Mouse (Mus musculus) frontal cortex, adult 2 months (tissue): Measurements from ENCODE around the gene Srek1. TPM values are rescaled to one million over a fixed set of nuclear protein-coding genes. Genes with fewer than 3 reads are reported as not detected.

Experiments
- DNase-seq, 2 experiments: peaks; one replicate each; pipeline ENCODE4 v3.0.0; 2022; ENCODE audit warnings: low spot score in 1 of 2; ENCODE audit errors: extremely low spot score in 1 of 2
- polyA plus RNA-seq: library from polyadenylated mRNA; depleted of rRNA; stranded (reverse); fragments of >200 nt; gene quantifications from 2 replicates; pipeline ENCODE4 v1.2.3, GENCODE M21; 2012; rRNA removed

Gene Srek1
- 82.7 and 91.5 TPM in 2 replicates for polyA plus RNA-seq

GRCm38 (mm10) chr13:103774119-103774757 is at the start of gene Srek1:
TSS of gene Srek1 (minus strand) at chr13:103774608.
- peak; percentile 84 to 96 for DNase-seq

DNA sequence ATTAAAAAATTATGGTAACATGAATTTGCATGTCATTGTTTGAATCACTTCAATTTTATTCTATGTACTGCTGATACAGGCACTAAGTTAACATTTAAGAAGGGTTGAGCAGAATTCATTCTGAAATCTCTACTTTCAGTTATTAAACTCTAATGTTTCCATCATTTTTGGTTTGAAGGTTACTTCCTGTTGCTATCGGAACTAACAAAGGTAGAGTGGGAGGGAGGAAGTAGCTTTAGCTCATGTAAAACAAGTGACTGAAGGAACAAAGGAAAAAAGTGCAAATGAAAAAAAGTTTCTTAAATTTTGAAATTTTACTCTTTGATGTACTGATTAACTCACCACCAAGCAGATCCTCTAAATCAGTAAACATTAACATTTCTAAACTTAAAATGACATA is 47.9 kb upstream of the Srek1 start:
- DNase-seq = no peak

GRCm38 (mm10) chr13:103819377-103819776 is 45.0 kb upstream of the Srek1 start:
- no peak for DNase-seq

- DNase-seq = no peak
Observed at GRCm38 (mm10) chr13:103817935-103818334, 43.5 kb upstream of the Srek1 start.

DNA sequence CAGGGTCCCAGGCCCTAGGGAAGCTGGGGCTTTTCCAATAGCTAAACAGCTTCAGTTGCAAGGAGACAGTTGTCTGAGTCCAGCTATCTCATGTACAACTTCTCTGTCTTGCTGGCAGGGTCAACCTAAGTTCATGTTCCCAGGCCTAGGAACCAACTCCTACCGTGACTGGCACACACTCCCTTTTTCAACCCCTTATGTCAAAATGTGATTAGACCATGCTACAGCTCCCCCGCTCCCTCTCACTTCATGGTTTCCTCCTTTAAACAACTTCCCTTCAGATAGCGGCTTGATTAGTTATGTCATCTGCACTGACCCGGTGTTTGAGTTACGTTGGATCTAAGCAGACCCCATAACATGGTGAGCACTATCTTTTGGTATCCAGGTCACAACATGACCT is 33.1 kb upstream of the Srek1 start:
- DNase-seq = no peak

DNA sequence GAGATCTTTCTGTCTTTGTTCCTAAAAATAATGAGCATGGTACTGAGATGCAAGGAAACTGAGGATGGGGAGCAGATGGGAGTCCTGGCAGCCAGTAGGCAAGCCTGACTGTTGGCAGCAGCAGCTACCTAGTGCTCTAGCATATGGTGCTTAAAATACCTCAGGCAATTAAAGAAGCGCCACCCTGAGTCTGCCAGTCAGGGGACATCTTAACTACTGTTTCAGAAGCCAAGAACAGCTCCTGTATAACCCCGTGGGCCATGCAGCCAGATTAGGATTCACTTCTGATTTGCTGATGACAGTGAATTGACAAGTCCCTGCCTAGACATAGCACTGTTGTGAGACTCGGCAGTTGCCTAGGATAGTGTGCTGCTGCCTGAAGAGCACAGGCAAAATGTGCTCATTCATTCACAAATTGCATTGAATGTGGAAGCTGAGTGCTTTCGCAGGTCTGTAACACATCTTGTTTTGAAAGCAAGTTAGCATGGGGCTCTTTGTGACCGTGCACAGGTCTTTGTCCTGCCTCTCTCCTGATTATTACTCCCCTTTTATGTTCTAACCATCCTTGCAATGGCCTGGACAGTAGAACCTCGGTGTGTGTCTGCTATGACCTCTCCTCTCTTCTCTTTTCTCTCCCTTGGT is 31.9 kb upstream of the Srek1 start:
- peak; percentile 69 to 76 for DNase-seq

GRCm38 (mm10) chr13:103803721-103804120 is 29.3 kb upstream of the Srek1 start:
- no peak for DNase-seq

- no peak for DNase-seq
Observed at GRCm38 (mm10) chr13:103801021-103801420, 26.6 kb upstream of the Srek1 start.

- no peak for DNase-seq
Observed at GRCm38 (mm10) chr13:103794688-103795543, 20.5 kb upstream of the Srek1 start.

DNA sequence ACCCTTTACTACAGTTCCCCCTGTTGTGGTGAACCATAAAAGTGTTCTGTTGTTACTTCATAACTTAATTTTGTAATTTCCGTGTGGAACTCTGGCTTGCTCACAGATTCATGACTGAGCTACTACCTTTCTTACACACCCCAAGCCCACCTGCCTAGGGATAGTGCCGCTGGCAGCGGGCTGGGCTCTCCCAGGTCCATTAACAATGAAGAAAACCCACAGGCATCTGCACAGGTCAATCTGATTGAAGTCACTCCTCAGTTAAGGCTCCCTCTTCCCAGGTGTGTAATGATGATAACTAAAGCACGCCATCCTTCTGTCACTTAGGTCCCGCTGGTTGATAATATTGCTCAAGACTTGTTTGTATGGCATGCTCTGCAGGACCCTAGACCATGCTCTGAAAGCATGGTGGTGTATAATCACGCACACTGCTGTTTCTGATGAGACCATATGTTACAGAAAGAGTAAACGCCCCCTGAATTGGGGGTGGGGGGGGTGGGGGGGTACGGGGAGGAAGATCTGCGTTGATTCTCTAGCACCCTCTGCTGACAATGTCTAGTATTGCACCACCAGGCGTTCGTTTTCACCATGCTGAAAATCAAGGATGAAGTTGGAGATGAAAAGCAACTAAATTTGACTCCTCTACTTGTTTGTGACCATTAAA is 5.6 kb upstream of the Srek1 start:
- peak in 1 of 2 experiments; percentile 74 for DNase-seq

DNA sequence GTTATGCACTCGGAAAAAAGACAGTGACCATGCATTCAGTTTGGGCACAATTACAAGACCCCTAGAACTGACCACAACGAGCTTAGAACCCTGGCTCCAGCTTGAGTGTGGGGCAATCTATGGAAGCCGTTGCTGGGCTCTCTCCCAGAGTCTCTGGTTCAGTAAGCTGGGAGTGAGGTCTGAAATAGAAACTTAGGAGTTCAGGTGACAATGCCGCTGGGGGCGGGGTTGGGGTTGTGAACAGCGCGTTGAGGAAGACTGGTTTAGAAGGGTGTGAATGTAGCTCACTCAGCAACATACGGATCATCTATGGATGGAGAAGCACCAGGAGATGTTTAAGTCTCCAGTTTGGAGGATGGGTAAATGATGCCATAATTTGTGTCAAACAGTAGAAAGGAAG is 2.7 kb upstream of the Srek1 start:
- no peak for DNase-seq

- no peak for DNase-seq
Observed at GRCm38 (mm10) chr13:103773407-103774118, 845 bp downstream of the Srek1 start.

DNA sequence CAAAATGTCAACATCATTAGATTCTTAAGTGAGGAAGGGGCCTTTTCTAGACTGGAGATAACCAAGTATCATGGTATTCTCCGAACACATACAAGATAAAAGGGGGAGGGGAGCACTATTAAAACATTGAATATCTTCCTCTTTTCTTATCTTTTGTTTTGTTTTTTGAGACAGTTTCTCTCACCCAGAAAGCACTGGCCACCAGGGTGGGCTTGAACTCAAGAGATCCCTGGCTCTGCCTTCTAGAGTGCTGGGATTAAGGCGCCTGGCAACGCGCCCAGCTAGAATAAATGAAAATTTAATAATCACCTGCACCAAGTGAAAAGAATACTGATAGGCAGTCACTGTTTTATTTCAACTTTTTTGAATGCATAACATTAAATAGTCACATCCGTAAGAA is 1.5 kb downstream of the Srek1 start:
- DNase-seq = no peak

DNA sequence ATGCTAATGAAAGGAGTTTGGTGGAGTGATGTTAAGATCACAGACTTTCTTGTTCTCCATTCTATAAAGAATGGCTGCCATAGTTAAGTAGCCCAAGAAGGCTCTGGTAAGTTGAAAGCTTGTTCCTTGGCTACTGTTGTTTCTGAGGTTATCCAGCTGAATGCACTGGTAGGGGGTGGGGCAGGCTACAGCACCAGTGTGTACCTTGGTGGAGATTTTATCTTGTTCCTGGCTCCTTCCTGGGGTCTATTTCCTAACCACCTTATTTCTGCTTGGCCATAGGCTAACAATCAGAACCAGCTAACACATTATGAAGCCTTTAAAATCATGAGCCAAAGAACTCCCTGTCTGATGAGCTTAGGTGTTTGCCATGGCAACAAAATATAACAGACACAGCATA is 3.6 kb downstream of the Srek1 start:
- DNase-seq = no peak

GRCm38 (mm10) chr13:103767935-103768334 is 6.5 kb downstream of the Srek1 start:
- no peak for DNase-seq

DNA sequence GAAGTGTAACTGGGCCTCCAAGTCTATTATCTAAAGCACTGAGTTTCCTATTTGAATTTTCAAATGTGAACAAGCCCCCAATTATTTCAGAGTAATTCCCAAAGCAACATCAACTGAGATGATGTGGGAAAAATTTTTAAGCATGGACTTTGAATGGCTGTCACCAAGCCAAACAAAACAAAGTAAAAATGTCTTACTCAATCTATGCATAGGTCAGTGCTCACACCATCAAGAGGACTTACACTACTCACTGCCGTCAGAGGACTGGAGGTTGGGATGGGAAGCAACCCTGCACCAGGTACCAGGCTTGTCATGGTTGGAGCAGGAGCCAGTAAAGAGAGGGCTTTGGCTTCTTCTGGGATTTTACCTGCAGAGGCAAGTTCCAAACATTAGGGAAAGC is 10.8 kb downstream of the Srek1 start:
- DNase-seq = no peak

DNA sequence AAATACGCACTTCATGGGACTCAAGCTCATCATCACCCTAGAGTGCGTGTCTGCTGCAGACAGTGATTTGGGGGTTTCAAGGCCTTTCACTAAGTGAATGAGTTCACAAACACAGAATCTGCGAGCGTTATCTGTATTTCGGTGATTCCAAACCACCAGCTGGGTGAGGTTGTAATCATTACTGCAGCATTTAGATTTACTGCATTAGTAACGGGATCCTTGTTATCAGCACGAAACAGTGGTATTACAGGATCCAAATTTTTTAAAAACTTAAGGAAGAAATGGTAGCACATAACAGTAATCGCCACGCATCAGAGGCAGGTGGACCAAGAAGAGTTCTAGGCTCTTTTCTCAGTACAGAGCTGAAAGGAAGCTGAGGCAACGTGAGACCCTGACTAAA is 12.4 kb downstream of the Srek1 start:
- no peak for DNase-seq

DNA sequence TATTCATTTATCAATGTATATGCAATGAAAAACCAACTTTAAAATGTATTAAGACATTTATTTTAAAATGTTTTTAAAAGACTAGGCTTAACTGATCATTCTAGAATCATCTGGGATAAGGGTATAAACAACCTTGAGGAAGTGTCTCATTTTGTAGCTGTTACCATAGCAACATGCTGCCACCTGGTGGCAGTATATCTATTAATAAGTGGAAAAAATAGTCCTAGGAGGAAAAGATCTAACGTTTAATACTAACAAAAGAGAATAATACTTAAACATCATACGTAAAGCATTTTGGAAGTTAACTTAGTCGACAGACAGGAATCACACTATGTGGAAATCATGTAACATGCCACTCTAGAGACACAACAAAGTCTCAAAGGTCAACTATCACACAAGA is 23.0 kb downstream of the Srek1 start:
- peak in 1 of 2 experiments; percentile 68 for DNase-seq

- no peak for DNase-seq
Observed at GRCm38 (mm10) chr13:103745688-103746087, 28.7 kb downstream of the Srek1 start.

- peak; percentile 15 to 31 for DNase-seq
Observed at GRCm38 (mm10) chr13:103745160-103745559, 29.2 kb downstream of the Srek1 start.
